Mouse (Mus musculus) left cerebral cortex, adult 9 months (tissue): Measurements from ENCODE around the gene March2.
A peak's percentile ranks its signal among the peaks of the same experiment; 100 is the strongest.
"Not testable (repeated sequence)": the region's sequence is repeated elsewhere in the genome, so short reads cannot be mapped to it uniquely, and the experiment has no call there.

Source experiments
- DNase-seq, 2 experiments: peaks; one replicate each; pipeline ENCODE4 v3.0.0; 2022; ENCODE audit warnings: low spot score in 2 of 2

March2 gene

DNA sequence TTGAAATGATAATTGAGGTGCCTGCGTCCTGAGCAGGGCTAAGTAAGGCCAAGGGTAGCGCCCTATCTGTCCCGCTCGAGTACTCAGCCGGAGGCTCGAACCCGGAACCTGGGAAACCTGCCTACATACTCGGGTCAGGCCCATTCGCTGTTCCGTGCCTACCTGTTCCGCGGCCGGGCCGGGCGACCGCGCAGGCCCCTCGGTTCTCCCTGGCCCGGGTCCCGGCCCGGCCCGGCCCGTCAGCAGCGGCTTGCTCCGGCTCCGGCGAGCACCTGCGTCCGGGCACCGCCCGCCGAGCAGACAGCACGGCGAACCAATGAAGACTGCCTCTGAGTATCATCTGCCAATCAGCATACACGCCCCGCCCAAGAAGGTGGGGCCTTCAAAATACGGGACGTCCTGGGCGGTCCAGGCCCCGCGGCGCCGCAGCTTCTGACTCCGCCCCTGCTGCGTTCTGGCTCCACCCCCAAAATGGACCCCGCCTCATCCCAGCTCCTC is at the start of gene March2:
March2 (minus strand) TSS at position 287 of the 498 bp plus-strand sequence.
- peak; percentile 92 to 97 for DNase-seq

DNA sequence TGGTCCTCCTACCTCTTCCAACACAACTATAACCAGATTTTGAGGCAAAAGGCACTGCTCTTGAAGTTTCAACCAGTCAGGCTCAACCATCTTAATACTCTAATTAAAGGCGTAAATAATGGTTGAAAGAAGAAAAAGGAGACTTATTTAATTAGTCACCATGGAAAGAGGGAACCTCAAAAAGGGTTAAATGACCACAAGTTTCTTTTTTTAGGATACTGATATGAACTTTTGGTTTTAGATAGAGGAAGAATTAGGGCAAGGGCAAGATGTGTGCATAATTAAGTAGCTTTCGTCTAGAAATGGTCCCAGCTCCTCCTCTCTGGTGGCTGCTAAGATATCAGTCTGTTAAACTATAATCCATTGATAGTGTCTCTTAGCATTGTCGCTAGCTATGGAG is 47.9 kb upstream of the March2 start:
- DNase-seq, result no peak

DNA sequence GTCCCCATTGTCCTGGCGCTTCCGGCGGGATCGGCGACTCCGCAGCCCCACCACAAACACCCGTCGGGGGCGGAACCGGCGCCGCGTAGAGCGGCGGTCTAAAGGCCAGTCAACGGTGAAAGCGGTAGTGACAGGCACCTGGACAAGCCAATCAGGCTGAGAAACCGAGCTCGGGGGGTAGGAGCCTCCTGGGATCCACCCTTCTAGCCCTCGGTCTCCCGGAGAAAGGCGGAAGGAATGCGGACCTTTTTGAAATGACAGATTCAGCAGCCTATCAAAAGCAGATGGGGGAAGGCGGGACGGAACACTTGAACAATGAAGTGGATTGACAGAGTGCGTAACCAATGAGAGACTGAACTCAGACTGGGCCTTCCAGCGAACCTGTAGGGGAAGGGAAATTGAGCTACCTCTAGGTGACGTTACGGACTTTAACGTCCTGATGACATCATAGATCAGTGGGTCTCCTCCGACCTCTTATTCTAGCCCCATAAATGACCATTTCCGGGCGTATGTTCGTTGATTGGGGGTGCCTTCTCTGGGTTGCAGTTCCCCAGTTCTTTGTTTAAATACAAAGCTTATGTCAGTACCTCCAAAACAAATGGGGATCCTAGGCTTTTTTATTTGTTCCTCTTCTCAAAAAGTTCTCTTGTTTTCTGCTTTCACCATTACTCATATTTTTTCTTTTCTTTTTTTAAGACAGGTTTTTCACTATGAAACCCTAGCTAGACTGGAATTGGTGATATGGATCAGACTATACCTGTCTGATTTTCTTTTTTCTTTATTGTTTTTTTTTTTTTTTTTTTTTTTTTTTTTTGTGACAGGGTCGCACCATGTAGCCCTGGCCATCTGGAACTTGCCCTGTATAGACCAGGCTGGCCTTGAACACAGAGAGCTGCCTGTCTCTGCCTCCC is 42.0 kb upstream of the March2 start, which contains the start of gene Rab11b:
Rab11b (minus strand) TSS at position 276 of the 911 bp plus-strand sequence.
- DNase-seq, result peak; percentile 100

DNA sequence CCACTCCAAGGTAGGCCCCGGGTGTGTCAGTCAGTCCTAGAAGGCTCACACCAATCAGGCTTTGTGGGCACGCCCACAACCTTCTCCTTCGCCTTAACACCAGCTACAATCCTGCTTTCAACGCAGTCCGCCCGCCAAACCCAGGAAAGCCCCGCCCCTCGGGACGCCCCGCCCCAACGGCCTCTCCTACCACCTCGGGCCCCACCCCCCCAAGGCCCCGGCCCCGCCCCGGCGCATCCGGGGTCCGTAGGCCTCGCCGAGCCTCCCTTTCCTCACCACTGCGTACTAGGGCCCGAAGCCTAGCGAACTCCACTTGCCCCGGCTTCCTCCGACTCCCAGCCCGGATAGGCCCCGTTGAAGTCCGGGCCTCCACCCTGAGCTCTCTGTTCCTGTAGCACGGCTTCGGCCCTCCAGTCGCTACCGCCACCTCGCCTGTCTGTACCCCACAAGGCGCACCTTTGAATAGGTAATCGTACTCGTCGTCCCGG is 41.3 kb upstream of the March2 start:
- DNase-seq, result peak; percentile 74 to 88

DNA sequence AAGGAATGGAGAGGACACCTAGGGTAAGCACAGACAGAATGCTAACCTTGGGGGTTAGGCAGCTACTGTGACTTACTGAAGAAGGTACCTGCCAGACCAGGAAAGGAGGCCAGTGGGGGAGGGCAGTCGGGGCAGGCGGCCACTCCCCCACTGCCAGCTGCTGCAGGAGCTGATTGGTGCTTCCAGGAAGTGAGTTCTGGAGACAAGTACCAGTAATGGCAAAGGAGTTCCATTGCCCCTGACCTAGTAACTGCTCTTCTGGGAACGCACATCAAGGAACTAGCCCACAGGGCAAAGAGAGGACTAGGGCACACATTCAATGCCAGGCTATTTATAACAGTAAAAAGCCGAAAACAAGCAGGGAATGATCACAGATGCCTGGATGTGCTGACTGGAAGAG is 38.8 kb upstream of the March2 start:
- no peak for DNase-seq

DNA sequence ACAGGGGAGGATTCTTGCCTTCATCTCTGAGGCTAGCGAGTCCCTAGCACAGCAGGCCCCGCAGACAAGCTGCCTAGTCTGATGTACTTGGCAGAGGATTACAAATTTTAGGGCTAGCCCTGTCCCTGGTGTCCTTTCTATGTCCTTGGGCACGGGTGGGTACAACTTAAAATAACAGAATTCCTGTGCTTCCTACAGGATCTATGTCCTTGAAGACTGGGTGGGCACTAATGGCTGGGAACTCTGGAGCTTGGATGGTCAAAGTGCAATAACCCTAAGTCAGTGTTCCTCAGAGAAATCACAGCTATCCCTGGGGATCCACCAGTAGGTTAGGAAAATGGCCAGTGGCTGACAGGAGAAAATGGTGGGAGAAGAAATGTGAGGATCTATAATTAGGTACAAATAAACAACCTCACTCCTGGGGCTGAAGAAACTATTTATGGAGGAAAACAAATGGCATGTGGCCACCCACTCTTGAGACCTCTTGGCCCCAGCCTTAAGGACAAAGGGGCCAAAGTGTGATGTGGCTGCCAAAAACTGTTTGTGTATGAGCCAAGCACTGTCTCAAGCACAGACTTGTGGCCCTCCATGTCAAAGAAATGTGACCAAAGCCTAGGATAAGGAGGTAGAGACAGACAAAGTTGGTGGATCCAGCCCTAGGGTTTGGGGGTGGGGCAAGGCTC is 37.8 kb upstream of the March2 start:
- DNase-seq, result no peak

DNA sequence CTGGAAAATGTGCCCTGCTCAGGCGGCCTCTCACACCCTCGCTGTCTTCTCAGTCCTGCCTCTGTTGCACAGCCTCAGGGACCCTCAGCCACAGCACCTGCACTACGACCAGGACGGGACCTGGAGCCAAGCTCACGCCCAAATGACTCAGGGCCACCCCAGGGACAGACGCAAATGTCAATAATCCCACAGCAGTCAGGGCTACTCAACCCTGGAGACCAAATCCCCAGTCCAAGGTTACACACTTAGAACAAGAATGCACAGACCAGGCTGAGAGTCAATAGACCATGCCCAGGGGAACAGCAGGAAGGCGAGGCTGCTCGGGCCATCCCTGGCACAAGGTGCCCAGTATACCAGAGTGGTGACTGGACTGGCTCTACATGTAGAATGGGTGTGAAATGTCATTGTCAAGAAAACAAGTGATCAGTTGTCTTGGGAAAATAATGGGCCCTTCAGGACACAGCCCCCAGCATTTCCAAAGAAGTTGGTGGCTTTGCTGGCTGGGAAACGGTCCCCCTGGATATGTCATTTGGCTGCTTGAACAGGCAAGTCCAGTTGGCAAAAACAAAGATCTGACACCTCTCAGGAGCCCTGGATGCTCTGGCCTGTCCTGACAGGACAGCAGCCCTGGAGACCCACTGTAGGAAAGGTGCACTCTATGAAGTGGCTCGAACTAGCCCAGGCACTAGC is 37.1 kb upstream of the March2 start:
- DNase-seq, result no peak

DNA sequence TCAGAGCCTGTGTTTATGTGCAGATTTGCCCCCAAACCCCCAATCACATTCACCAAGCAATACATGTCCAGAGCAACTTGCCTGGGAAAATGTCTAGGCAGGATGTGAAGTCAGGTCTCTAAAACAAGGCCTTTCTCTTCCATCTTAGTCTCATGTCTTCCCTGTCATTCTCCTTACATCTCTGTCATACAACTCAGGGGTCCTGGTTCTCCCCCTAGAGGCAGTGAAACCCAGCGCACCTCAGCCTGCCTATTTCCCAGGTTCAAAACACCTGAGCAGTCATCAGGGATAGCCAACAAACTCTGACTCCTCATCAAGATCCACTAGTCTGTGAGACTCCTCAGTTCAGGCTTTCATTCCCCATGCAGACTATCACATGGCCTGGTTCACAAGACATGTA is 36.2 kb upstream of the March2 start:
- no peak for DNase-seq

DNA sequence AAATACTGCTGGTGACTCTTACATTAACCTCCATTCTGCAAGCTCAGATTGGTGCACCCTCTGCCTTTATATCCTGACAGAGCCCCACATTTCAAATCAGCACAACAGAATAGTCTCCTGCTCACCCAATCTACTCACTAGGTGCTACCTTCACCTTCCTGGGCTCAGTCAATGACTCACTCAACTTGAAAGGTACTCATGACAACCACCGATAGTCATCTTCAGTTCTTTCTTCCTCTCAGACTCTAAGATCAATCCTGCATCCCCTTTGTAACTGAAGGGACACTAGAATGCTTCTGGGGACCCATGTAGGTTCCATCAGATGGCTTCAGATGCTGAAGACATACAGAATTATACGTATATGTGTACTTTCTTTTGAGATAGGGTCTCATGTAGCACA is 33.8 kb upstream of the March2 start:
- DNase-seq, result no peak

DNA sequence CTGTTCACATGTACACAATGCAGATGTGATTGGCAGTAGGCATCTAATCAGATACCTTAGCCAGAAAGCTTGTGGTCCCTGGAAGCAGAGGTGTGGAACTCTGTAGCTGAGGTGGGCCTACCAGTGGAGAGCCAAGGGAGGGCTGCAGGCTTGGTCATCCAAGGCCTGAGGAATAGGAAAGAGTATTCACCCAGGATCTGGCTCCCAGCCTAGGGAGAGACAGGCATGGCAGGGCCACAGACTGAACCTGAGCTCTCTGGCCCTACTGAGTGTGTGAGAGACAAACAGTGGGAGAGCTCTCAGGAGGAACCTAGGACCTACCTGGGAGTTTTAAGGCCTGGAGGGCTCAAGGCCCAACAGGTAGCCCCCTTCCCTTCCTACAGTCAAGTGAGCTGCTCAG is 32.7 kb upstream of the March2 start:
- DNase-seq, result no peak

DNA sequence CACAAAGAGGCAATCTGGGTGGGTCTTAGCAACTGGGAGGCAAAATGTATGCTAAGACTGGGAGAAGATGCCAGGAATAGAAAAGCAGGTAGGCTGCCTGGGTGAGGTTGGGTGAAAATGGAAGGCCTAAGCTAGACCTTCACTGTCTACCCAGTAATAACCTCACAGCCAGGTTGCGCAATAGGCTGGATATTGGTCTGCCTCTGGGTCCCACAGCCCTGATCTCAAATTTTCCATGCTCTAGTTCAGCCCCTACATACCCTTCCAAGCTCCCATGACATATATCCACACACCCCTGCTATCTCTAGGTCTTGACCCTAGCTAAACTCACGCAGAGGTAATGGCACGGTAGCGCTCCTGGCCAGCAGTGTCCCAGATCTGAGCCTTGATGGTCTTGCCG is 31.0 kb upstream of the March2 start:
- no peak for DNase-seq

DNA sequence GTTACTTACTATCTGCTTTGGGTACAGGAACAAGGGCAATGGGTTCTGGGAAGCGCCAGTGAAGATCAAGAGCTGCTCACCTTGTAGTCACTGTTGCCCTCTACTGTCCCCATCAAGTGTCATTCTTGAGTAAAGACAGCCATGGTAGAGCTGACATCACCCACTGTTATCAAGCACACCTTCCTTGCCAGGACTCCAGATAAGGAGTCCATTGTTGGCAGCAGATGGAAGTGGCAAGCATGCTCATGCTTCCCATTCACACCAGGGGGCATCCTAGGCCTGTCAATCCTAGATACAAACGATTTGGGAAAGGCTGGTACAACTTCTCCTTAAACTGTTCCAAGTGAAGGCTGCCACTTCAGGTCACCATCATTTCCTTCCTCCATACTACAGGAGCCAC is 27.5 kb upstream of the March2 start:
- no peak for DNase-seq

DNA sequence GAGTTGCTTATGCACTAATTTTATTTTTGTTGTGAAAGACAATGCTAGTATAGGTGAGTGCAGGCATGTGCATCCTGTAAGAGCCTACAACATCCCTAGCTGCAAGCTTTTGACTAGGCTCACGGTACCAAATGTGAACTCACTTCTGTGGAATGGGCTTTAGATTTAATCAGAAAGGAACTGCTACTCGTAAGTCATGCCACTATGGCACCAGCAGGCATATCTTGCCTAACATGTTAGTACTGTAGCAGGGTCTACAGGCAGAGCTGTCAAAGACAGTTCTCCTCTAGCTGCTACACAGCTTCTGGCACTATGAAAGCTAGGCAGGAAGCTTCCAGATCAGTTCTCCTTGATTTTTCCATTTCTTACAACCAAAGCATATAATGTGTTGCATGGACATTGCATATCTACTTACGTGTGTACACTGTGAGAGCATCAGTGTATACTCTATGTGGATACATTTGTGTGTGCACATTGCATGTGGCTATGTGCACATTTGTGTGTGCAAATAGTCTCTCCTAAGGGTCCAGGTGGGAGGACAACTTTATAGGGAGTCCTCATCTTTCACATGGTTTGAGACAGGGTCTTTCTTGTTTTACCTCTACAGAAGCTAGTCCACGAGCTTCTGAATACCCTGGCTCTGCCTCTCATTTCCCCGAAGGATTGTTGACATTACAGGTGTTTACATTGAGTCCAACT is 26.4 kb upstream of the March2 start:
- DNase-seq, result no peak

DNA sequence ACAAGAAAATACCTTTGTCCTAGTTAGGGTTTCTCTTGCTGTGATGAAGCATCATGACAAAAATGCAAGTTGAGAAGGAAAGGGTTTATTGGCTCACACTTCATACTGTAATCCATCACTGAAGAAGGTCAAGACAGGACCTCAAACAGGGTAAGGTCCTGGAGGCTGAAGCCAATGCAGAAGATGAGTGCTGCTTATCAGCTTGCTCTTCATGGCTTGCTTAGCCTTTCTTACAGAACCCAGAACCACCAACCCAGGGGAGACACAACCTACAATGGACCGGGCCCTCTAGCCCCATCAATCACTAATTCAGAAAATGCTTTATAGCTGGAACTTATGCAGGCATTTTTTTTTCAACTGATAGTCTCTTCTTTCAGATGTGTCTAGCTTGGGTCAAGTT is 23.9 kb upstream of the March2 start:
- DNase-seq, result no peak

DNA sequence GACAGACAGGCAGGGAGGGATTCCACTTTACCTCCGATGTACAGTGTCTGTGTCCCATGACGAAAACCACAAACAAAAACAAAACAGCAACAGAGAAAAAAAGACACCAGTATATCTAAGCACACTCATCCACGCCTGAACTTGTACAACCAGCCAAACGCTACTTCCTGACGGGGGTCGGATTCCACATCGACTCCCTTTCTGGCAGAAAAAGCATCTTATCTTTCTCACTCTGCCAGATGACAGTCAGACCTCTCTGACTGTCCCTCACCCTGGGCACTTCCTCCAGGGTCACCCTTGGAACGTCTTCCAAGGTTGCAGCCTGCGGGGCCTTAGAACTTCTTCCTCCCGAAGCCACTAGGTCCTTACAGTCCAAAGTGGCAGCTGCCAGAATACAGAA is 15.1 kb upstream of the March2 start:
- not testable (repeated sequence) for DNase-seq

DNA sequence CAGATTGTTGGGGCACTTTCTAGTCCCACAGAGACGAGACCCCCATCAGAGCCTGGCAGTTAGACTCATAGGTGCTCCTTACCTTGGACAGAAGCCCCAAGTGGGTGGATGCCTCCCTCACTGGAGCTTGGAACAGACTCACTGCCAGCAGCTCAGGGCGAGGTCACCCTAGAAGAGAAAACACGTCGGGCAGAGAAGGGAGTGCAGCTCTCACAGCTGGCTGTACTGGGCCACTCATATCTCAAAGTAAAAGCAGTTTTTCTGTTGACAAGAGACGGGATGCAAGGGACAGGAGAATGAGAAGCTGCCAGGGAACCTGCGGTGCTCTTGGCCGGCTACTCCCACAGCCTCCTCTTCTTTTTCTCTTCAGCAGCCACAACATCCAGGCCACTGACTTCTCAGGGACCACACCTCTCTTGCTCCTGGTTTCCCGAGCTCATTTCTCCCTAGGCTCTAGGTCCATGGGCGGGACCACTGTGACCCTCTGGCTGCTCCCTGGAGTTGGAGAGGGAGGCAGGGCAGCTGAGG is 14.2 kb upstream of the March2 start:
- not testable (repeated sequence) for DNase-seq

DNA sequence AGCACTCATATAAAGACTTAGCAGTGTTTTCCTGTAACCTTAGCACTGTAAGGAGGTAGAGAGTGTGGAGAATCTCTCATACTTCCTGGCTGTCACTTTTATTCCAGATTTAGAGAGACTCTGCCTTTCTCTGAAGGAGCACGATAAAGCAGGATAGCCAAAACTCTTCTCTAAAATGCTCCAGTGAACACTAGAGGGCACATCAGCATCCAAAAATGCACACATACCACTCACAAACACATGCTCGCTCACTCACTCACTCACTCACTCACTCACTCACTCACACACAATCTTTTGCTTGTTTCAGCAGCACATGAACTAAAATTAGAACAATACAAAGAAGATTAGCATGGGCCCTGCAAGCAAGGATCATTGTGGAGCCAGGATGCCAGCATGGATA is 10.7 kb upstream of the March2 start:
- no peak for DNase-seq

DNA sequence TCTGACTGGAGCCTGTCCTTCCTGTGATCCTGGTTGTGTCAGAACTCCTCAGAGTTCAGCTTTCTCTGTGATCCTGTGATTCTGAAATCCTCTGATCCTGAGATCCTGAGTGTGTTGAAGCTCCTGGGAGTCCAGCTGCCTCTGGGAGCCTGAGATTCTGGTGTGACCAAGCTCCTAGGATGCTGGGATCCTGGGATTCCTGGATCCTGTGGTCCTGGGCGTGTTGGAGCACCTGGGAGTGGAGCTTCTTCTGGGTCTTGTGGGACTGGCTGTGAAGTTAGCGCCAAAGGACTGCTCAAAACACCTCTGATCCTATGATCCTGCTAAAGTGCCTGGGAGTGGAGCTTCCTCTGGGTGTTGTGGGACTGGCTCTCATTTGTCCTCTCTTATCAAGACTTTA is 9.9 kb upstream of the March2 start:
- no peak for DNase-seq

DNA sequence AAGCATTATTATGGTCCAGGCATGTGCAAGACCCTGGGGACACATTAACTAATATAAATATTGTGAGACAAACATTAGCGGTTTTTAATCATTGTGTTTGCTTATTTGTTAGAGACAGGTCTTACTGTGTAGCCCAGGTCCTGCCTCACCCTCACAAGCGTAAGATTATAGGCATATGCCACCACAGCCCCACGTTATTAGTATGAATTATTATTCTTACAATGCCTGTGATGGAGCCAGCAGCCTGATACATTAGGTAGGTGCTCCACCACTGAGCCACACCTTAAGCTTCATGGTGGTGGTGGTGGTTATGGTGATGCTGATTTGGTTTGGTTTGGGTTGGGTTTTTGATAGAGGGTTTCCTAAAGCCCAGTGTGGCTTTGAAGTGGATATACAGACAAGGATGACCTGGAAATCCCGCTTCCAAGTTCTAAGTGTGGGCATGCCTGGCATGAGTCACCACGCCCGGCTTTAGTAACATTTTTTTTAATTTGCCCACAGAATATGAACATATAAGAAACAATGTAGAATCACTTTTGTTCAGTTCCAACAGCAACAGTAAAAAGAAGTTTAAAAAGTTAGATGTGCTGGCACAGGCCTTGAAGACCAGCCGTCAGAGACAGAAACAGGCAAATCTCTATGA is 1.4 kb upstream of the March2 start:
- no peak for DNase-seq

DNA sequence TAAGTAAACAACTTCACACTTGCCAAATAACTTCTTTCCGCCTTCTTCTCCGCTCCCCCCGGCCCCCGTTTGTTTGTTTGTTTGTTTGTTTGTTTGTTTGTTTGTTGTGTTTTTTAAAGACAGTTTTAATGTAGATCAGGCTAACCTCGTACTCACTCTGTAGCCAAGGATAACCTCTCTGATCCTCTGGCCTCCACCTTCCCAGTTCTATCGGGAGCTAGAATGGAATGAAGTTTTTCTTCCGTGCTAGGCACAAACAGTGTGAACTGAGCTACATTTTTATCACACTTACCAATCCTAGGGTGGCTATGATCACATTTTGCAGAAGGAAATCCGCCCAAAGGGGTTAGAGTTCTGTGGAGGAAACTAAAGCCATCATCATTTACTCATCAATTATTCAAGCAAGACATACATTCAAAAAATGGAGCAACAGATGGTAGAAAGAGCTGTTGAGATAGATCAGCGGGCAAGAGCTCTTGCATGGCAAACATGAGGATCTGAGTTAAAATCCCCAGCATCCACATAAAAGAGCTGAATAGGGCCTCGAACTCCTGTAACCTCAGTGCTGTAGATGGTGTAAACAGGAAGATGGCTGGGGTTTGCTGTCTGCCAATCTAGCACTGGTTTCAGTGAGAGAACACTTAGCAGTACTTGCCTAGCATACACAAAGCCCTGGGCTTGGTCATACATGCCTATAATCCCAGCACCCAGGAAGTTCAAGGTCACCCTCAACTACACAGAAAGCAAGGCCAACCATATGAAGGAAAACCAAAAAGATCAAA is 665 bp upstream of the March2 start:
- no peak for DNase-seq
